Mouse (Mus musculus): ENCODE measurements at regions not wholly inside any gene's neighbourhood (a gene's known extent, or its start where the extent isn't known, plus 50 kb on each side); places are given as distances from the start of the nearest gene placed in this dataset.

GRCm38 (mm10) chr3:149313217-149313616 is 322.9 kb upstream of the Adgrl2 start:
- DNase-seq: no peak

- DNase-seq: no peak
Observed at GRCm38 (mm10) chr3:149311576-149311975, 321.2 kb upstream of the Adgrl2 start.

- DNase-seq: no peak
Observed at GRCm38 (mm10) chr3:149306709-149307108, 316.4 kb upstream of the Adgrl2 start.

GRCm38 (mm10) chr3:149306291-149306690 is 315.9 kb upstream of the Adgrl2 start:
- DNase-seq: no peak

GRCm38 (mm10) chr3:149305440-149305839 is 315.1 kb upstream of the Adgrl2 start:
- DNase-seq: no peak

- DNase-seq: no peak
Observed at GRCm38 (mm10) chr3:149305011-149305413, 314.7 kb upstream of the Adgrl2 start.

- DNase-seq: no peak
Observed at GRCm38 (mm10) chr3:149303418-149303817, 313.1 kb upstream of the Adgrl2 start.

- DNase-seq: no peak
Observed at GRCm38 (mm10) chr3:149300002-149300401, 309.6 kb upstream of the Adgrl2 start.

GRCm38 (mm10) chr3:149296419-149296962 is 306.1 kb upstream of the Adgrl2 start:
- no peak for DNase-seq

GRCm38 (mm10) chr3:149295942-149296341 is 305.6 kb upstream of the Adgrl2 start:
- no peak for DNase-seq

GRCm38 (mm10) chr3:149295257-149295831 is 305.0 kb upstream of the Adgrl2 start:
- DNase-seq: no peak

- no peak for DNase-seq
Observed at GRCm38 (mm10) chr3:149294445-149294844, 304.1 kb upstream of the Adgrl2 start.

- DNase-seq: no peak
Observed at GRCm38 (mm10) chr3:149292459-149292858, 302.1 kb upstream of the Adgrl2 start.

- DNase-seq: no peak
Observed at GRCm38 (mm10) chr3:149291473-149291872, 301.1 kb upstream of the Adgrl2 start.

GRCm38 (mm10) chr3:149290228-149290627 is 299.9 kb upstream of the Adgrl2 start:
- no peak for DNase-seq

GRCm38 (mm10) chr3:149287080-149287479 is 296.7 kb upstream of the Adgrl2 start:
- DNase-seq: no peak

- DNase-seq: no peak
Observed at GRCm38 (mm10) chr3:149284976-149285375, 294.6 kb upstream of the Adgrl2 start.

GRCm38 (mm10) chr3:149280807-149281789 is 290.7 kb upstream of the Adgrl2 start:
- DNase-seq: no peak

- DNase-seq: no peak
Observed at GRCm38 (mm10) chr3:149279338-149279737, 289.0 kb upstream of the Adgrl2 start.

GRCm38 (mm10) chr3:149277812-149278211 is 287.5 kb upstream of the Adgrl2 start:
- DNase-seq: no peak

GRCm38 (mm10) chr3:149275478-149276132 is 285.2 kb upstream of the Adgrl2 start:
- no peak for DNase-seq

GRCm38 (mm10) chr3:149274987-149275386 is 284.6 kb upstream of the Adgrl2 start:
- no peak for DNase-seq

GRCm38 (mm10) chr3:149273993-149274692 is 283.8 kb upstream of the Adgrl2 start:
- no peak for DNase-seq

Data from cerebellum, adult 18-20 months (tissue).